Mouse (Mus musculus): ENCODE measurements around the gene Nat8f2.
"Not testable (repeated sequence)": the region's sequence is repeated elsewhere in the genome, so short reads cannot be mapped to it uniquely, and the experiment has no call there.

Gene Nat8f2

DNA sequence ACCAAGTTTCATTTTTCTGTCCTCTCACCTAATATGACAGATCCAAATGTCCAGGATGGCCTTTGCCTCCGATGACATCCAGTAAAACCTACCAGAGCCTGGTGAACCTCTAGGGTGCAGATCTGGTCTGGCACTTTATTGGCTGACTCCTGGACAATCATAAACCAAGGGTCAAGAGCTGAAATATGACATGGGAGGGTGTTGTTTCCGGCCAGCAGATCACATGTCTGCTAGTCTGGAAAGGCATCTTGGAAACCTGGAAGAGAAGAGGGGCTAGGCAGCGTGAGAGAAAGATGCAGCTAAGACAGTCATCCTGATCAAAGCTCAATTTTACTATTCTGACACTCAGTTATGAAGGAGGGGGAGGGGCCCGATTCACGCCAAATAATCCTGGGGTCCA lies at the start of gene Nat8f2:
Gene Nat8f2 (minus strand): TSS at position 153 of the 400 bp plus-strand sequence.
- DNase-seq (ENCODE audit: low read depth), result not testable (repeated sequence)

DNA sequence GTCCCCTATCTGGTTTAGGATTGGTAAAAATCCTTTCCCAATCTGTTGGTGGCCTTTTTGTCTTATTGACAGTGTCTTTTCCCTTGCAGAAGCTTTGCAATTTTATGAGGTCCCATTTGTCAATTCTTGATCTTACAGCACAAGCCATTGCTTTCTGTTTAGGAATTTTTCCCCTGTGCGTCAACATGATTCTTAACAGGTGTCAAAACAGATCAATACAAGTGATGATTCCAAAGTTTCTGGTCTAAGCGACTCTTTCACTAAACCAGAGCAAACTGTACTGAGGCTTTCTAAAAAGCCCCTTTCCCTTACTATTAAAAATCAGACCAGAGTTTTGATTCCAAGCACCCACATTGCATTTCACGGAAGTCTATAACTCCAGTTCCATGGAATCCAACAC lies 49.4 kb upstream of the Nat8f2 start:
- not testable (repeated sequence) for DNase-seq (ENCODE audit: low read depth)

- DNase-seq (ENCODE audit: low read depth), result no peak
These were observed 47.6 kb upstream of the Nat8f2 start for GRCm38 (mm10) chr6:85916596-85916995.

DNA sequence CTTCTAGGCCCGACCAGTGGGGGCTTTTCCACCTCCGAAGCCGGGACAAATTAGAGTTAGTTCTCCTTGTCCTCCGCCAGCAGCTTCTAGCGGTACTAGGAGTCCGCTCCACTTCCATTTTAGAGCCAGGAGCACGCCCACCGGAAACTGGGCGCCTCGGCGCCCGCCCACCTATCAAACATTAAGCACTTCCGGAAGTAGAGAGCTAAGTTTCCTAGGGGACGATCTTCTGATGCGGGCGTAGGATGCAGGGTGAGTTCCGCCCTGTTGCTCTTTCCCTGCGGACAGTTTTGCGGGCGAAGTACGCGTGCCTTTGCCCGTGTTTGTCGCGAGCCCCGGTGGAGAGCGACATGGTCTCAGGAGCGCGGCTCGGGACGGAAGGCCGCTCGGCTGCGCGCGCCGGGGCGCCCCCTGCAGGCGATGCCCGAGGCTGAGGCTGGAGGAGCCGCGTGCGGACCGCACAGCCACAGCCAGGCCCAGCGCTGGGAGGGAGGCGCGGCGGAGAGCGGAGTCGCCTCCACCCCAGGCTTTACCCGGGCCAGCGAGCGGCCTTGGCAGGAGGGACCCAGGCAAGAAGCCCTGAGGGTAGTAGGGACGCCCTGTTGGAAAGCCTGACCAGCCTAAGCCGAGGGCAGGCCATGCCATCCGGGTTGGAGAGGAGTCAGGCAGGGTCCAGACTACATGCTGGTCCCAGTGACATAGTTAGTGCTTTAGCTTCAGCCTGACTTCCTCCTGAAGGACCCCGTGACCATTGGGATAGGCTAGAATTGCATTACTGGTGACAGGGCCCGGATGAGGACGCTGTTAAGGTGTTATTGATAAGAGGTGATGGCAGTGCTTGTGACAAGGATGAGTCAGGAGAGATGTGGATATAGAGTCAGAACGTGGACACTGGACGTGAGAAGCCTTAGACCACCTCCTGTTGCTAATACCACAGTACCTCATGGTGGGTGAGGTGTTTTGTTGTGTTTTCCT lies 46.9 kb upstream of the Nat8f2 start, which contains the start of gene Nat8f1:
Gene Nat8f1 (minus strand): TSS at position 149 of the 975 bp plus-strand sequence.
- DNase-seq (ENCODE audit: low read depth), result peak; percentile 94

DNA sequence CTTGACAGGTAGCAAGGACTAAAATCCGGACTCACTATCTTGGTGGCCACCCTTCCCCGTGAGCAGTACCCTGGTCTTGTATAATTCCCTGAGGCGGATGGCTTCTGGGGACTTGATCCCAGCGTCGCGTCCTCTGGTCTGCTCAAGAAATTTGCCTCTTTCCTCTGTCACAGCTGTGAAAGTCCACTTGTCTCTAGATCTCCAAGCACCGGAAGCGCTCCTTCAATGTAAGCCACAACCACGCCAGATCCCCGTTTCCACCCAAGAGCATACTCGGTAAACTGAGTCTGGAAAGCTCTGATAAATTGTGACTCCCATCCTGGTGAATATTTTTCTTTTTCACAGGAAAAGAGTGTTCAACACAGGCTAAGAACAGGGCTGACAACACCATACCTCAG lies 46.2 kb upstream of the Nat8f2 start:
- no peak for DNase-seq (ENCODE audit: low read depth)

- no peak for DNase-seq (ENCODE audit: low read depth)
These were observed 42.6 kb upstream of the Nat8f2 start, which contains the start of gene Tprkb for GRCm38 (mm10) chr6:85911587-85911986. Gene Tprkb, plus strand, starts transcription at chr6:85911865.

- no peak for DNase-seq (ENCODE audit: low read depth)
These were observed 40.7 kb upstream of the Nat8f2 start for GRCm38 (mm10) chr6:85909704-85910103.

DNA sequence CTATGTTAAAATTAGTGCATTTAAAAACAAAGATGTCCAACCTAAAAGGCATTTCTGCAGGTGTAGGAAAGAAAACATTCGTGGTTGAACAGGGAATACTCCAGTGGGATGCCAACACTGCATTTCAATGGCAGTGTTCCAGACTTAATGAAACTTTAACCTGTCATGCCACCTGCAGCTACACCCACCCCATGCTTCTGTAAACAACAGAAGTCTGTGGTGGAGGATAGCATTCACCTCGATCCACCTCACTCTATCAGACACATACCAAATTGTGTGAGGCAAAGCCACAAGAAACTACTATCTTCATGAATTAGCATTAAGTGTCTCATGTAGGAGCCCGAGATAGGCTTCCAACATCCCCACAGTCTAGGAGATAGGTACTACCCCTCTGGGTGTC lies 39.4 kb upstream of the Nat8f2 start:
- DNase-seq (ENCODE audit: low read depth), result no peak

- DNase-seq (ENCODE audit: low read depth), result not testable (repeated sequence)
These were observed 38.0 kb upstream of the Nat8f2 start for GRCm38 (mm10) chr6:85906911-85907351.

DNA sequence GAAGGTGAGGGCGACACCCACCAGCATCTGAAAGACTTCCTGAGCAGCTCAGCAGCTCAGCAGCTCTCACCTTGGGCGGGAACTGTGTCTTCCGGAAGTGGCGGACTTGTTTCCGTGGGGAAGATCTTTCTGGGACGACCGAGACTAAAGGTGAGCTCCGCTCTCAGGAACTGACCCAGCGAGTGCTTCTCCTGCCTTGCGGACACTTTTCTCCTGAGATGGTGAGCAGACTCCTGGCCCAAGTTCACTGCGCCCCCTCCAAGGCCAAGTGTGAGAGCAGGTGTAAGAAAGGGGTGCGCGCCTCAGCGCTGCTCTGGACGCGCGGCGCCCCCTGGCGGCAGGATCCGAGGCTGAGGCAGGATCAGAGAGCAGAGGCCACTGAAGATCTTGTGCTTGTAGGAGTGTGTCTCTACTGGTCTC lies 35.7 kb upstream of the Nat8f2 start, which contains the start of gene Nat8f4:
Gene Nat8f4 (minus strand): TSS at position 243 of the 420 bp plus-strand sequence.
- DNase-seq (ENCODE audit: low read depth), result peak; percentile 86

- no peak for DNase-seq (ENCODE audit: low read depth)
These were observed 33.3 kb upstream of the Nat8f2 start for GRCm38 (mm10) chr6:85902303-85902702.

GRCm38 (mm10) chr6:85898596-85899475 lies 29.9 kb upstream of the Nat8f2 start:
- not testable (repeated sequence) for DNase-seq (ENCODE audit: low read depth)

- peak; percentile 26 for DNase-seq (ENCODE audit: low read depth)
These were observed 26.2 kb upstream of the Nat8f2 start for GRCm38 (mm10) chr6:85895061-85895648.

DNA sequence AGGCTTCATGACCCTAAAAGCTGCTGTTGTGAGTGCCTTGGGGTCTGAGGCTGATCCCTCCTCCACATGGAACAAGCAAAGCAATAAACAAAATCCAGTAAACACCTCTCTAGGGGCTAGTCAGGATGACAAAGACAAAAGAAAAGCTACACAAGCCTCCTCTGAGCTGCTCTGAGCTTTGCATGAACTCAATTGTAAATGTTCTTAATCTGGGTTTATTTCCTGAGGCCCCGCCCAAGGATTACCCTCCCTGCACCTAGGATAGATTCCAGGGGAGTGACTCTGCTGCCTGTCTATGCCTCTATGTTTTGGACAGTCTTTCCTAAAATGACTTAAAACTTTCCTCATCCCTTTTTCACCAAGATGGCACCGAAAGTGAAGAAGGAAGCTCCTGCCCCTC lies 20.0 kb upstream of the Nat8f2 start:
- DNase-seq (ENCODE audit: low read depth), result no peak

- no peak for DNase-seq (ENCODE audit: low read depth)
These were observed 15.4 kb upstream of the Nat8f2 start for GRCm38 (mm10) chr6:85884311-85884710.

DNA sequence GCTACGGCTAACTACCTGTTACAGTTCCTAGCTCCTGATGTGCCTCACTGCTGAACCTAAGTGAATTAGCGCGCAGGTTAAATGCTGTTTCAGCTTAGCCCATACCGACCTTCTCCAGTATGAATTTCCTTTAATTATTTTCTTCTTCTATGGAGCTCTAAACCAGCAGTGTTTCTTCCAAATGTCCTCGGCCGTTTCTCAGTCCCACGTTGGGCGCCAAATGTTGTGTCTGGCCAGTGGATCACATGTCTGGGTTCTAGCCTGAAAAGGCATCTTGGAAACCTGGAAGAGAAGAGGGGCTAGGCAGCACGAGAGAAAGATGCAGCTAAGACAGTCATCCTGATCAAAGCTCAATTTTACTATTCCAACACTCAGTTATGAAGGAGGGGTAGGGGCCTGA lies 14.3 kb upstream of the Nat8f2 start:
- not testable (repeated sequence) for DNase-seq (ENCODE audit: low read depth)

DNA sequence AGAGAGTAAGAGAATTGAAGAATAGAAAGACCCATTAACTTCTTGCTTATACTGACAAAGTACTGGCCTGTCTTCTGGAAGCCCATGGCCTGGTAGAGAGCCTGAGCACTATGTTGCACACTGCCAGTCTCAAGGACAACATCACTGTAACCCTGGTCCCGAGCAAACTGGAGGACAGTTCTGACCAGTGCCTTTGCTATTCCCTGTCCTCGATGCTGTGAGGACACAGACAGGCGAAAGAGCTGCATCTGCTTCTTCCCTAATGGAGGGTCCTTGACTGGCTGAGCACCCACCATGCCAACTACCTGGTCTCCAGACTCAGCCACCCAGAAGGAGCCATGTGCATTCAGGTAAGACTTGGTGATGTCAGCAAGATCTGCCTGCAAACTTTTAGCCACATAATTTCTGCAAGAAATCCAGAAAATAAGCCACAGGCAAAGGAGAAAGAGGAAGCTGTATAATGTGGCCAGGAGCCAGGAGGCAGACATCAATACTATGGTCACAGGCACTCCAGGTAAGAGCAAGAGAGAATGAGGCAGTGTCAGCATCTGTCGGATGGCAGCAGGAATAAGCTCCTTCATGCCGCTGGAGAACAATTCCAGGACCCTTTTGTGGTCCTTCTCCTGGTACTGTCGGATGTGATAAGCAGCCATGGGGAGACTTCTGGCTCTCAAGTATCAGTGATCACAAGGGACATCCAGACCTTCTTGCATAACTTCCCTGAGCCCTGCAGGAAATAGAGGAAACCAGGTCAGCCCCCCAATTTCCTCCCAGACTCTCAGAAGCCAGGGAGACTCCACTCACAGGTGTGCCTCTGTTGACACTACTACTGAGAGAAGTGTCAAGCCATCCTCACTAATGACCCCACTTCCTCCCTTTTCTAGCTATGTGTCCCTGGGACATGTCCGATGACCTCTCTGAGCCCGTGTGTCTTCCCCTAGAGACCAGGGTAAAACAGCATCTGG lies 950 bp downstream of the Nat8f2 start:
- DNase-seq (ENCODE audit: low read depth), result no peak

GRCm38 (mm10) chr6:85866995-85867394 lies 2.0 kb downstream of the Nat8f2 start:
- DNase-seq (ENCODE audit: low read depth), result not testable (repeated sequence)

DNA sequence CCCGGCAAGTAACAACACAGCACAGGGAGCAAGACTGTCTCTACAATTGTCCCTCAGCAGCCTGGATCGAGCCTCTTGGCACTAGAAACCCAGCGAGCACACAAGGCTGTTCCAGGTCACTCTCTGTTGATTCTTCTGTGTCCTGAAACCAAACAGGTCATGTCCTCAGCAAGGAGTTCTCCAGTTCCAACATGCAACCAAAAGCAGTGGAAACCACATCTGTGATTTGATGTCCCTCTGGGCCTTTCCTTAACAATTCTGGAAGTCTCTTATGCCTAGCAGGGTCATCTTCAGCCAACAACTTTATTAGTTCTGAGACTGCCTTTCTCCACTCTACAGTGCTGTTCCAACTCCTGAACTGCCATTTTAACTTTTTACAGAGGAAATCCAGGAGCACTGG lies 2.8 kb downstream of the Nat8f2 start:
- not testable (repeated sequence) for DNase-seq (ENCODE audit: low read depth)

GRCm38 (mm10) chr6:85864900-85865639 lies 3.9 kb downstream of the Nat8f2 start:
- DNase-seq (ENCODE audit: low read depth), result not testable (repeated sequence)
